ENCODE assay signal across 1 mouse cellular context in genomic region chr11:17257861-17258260, GRCm38 (mm10).
A peak's percentile ranks its signal among the peaks of the same experiment; 100 is the strongest.
TF ChIP-seq lines count a peak whose summit lies in the region.

No protein-coding gene starts in this region.

TF ChIP-seq in MEL, 35 proteins besides CTCF, POLR2A, EP300 and RAD21 (continued from another document):
- TF ChIP-seq SMC3 (IDR thresholded peaks at IDR 0.05; ENCODE audit: low read depth, low read length): no peak
- no peak for TF ChIP-seq USF2 (IDR thresholded peaks at IDR 0.05; ENCODE audit: borderline replicate concordance in 1 of 2, insufficient read depth in 1 of 2, low read depth in 1 of 2, low read length in 2 of 2)
- no peak for TF ChIP-seq NRF1 (IDR thresholded peaks at IDR 0.05; ENCODE audit: insufficient read depth, low read depth, low read length, poor library complexity, severe bottlenecking)
- TF ChIP-seq ETS1 (IDR thresholded peaks at IDR 0.05; ENCODE audit: low read depth, low read length): 0 out of 2 replicates have a peak, but pooled peaks have one; percentile 28
- no peak; the same call in 1 of the 2 replicates for TF ChIP-seq ELF1 (IDR thresholded peaks at IDR 0.05; ENCODE audit: low read depth, low read length)
- no peak for TF ChIP-seq GATA1 (IDR thresholded peaks at IDR 0.05; ENCODE audit: low read depth, low read length)
- peak; percentile 5; the same call in 1 of the 2 replicates for TF ChIP-seq MYC (IDR thresholded peaks at IDR 0.05; ENCODE audit: low read depth, low read length)
- no peak for TF ChIP-seq NELFE (IDR thresholded peaks at IDR 0.05; ENCODE audit: low read depth, low read length)
- TF ChIP-seq ZKSCAN1 (IDR thresholded peaks at IDR 0.05; ENCODE audit: low read depth, low read length): no peak
- 0 out of 2 replicates have a peak, but pooled peaks have one; percentile 22 for TF ChIP-seq JUND (IDR thresholded peaks at IDR 0.05; ENCODE audit: low read depth, low read length)
- no peak for TF ChIP-seq USF1 (IDR thresholded peaks at IDR 0.05; ENCODE audit: low read depth, low read length)
- TF ChIP-seq TBP (IDR thresholded peaks at IDR 0.05; ENCODE audit: low read depth, low read length): no peak
- no peak; the same call in 1 of the 2 replicates for TF ChIP-seq MAX (IDR thresholded peaks at IDR 0.05; ENCODE audit: low read length)
- TF ChIP-seq MYB (IDR thresholded peaks at IDR 0.05; ENCODE audit: low read depth, low read length): no peak
- no peak for TF ChIP-seq HCFC1 (IDR thresholded peaks at IDR 0.05; ENCODE audit: low read depth, low read length)
- TF ChIP-seq ZC3H11A (IDR thresholded peaks at IDR 0.05; ENCODE audit: low read depth, low read length): no peak; the same call in 1 of the 2 replicates
- peak; percentile 72; the same call in 1 of the 2 replicates for TF ChIP-seq CHD1 (IDR thresholded peaks at IDR 0.05; ENCODE audit: low read depth, low read length)
- no peak for TF ChIP-seq BHLHE40 (IDR thresholded peaks at IDR 0.05; ENCODE audit: borderline replicate concordance, low read depth, low read length)
- TF ChIP-seq UBTF (IDR thresholded peaks at IDR 0.05; ENCODE audit: borderline replicate concordance, insufficient read depth, low read depth, low read length): no peak
- TF ChIP-seq E2F4 (IDR thresholded peaks at IDR 0.05; ENCODE audit: borderline replicate concordance, low read depth, low read length): no peak
- TF ChIP-seq SIN3A (IDR thresholded peaks at IDR 0.05; ENCODE audit: low read length): peak; percentile 75
